Mouse (Mus musculus) embryonic fibroblast, embryonic 13.5 days (primary cell): ENCODE measurements around the gene Nhlrc2.

Experiments
- CTCF ChIP-seq: IDR thresholded peaks from 2 replicates; pipeline ENCODE4 v1.5.1; 2011; ENCODE audit warnings: mild to moderate bottlenecking, control low read depth, low read length, moderate library complexity, borderline replicate concordance; ENCODE audit not compliant: insufficient read depth
- POLR2A ChIP-seq: IDR thresholded peaks from 2 replicates; pipeline ENCODE4 v1.6.1; 2011; ENCODE audit warnings: low read depth, mild to moderate bottlenecking, control low read depth, low read length, moderate library complexity

DNA sequence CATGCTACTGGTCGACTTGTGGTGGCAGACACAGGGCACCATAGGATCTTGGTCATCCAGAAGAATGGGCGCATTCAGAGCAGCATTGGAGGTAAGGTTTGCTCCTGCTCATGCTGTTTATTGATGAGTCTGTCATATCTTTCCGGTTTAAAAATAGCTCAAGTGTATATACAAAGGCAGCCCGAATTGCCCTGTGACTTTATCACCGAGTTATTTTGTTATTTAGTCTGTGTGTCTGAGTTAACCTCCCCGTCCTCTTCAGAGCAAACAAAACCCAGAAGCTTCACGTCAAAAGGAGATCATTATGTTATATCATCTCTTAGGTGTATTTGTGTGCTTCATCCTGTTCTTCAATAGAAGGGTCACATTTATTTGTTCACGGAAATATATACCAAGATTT lies 22.7 kb downstream of the Nhlrc2 start:
- TF ChIP-seq POLR2A (no peak), CTCF (no peak)
